Mouse (Mus musculus) CH12.LX (cell line): ENCODE measurements around the gene Mxd1.

Experiments
- CTCF ChIP-seq, 2 experiments: IDR thresholded peaks in 1 of 2; conservative IDR thresholded peaks in 1 of 2; 2 replicates each; pipeline ENCODE4 v1.5.1; 2011 to 2012; ENCODE audit warnings: low read depth in 2 of 2, low read length in 2 of 2, improper control_type of control experiment in 1 of 2, inconsistent platforms in 1 of 2, mild to moderate bottlenecking in 1 of 2, moderate library complexity in 1 of 2
- ELF1 ChIP-seq: IDR thresholded peaks from 2 replicates; pipeline ENCODE4 v1.6.1; 2014; ENCODE audit warnings: low read depth, mild to moderate bottlenecking, inconsistent platforms, low read length, improper control_type of control experiment
- EP300 ChIP-seq: IDR thresholded peaks from 2 replicates; pipeline ENCODE4 v1.6.1; 2011; ENCODE audit warnings: low read length, improper control_type of control experiment
- MAZ ChIP-seq: IDR thresholded peaks from 2 replicates; pipeline ENCODE4 v1.6.1; 2012; ENCODE audit warnings: low read depth, mild to moderate bottlenecking, inconsistent platforms, low read length, improper control_type of control experiment, moderate library complexity
- MEF2A ChIP-seq: IDR thresholded peaks from 2 replicates; pipeline ENCODE4 v1.6.1; 2014; ENCODE audit warnings: low read depth, mild to moderate bottlenecking, inconsistent platforms, low read length, improper control_type of control experiment, borderline replicate concordance
- POLR2A ChIP-seq: IDR thresholded peaks from 2 replicates; pipeline ENCODE4 v1.6.1; 2011; ENCODE audit warnings: low read depth, mild to moderate bottlenecking, improper control_type of control experiment, low read length

- no peak for TF ChIP-seq POLR2A
- TF ChIP-seq ELF1, result no peak
- no peak for TF ChIP-seq CTCF (conservative IDR thresholded peaks at IDR 0.05 in 1 of 2, IDR thresholded peaks at IDR 0.05 in 1 of 2; ENCODE audit: low read depth in 2 of 2, low read length in 2 of 2)
- TF ChIP-seq MEF2A, result no peak
- TF ChIP-seq EP300, result no peak
- no peak for TF ChIP-seq MAZ
Measured at GRCm38 (mm10) chr6:86686971-86687370, 18.0 kb upstream of the Mxd1 start.
